Mouse (Mus musculus): ENCODE data around the gene Vmn2r1.

Gene Vmn2r1

GRCm38 (mm10) chr3:64081247-64081646, at the start of gene Vmn2r1:
Vmn2r1 (plus strand) TSS chr3:64081547.
- no peak for DNase-seq

- DNase-seq: no peak
Measured at GRCm38 (mm10) chr3:64038136-64038841, 43.1 kb upstream of the Vmn2r1 start.

GRCm38 (mm10) chr3:64039818-64040784, 41.2 kb upstream of the Vmn2r1 start:
- peak; percentile 81 for DNase-seq

GRCm38 (mm10) chr3:64112707-64113106, 31.4 kb downstream of the Vmn2r1 start:
- DNase-seq: no peak

GRCm38 (mm10) chr3:64113352-64114046, 32.2 kb downstream of the Vmn2r1 start:
- no peak for DNase-seq

GRCm38 (mm10) chr3:64141878-64142508, 60.6 kb downstream of the Vmn2r1 start, which contains the start of gene Vmn2r2:
Vmn2r2 (minus strand) TSS chr3:64141928.
- no peak for DNase-seq

Data from right cerebral cortex, postnatal 25 days (tissue).